ENCODE assay signal across 16 mouse cellular contexts in genomic region chr4:99180921-99181320, GRCm38 (mm10). TPM values are rescaled to one million over a fixed set of nuclear protein-coding genes. Genes with fewer than 3 reads are reported as not detected.
DNase-seq lines count a peak whose midpoint lies in the region; ATAC-seq and TF ChIP-seq lines count a peak whose summit lies in the region.
"Had no signal": no experiment of that assay in that cellular context is flagged by ENCODE, and none has a peak within 500 bp of the region (broad histone marks: within the 10 kb centered on the region; RNA-seq: fewer than 3 reads in every experiment).

No protein-coding gene starts in this region.

- H3K9ac ChIP-seq in lung, postnatal 0 days (replicated peaks; ENCODE audit: low read depth), result no peak overlapping the region
- H3K9ac ChIP-seq: embryonic facial prominence, embryonic 13.5 days; liver, embryonic 14.5 days; neural tube, embryonic 13.5 days had no signal

- ATAC-seq in lung, postnatal 0 days, result peak; percentile 41; the same call in 1 of the 2 replicates
- ATAC-seq in granulocyte monocyte progenitor cell, adult 5-6 weeks (replicated peaks; ENCODE audit: poor library complexity, severe bottlenecking), result no peak

- DNase-seq in adrenal gland, postnatal 25 days, result peak; percentile 20
- no peak for DNase-seq in adrenal gland, adult 8-10 months
- peak; percentile 21 for DNase-seq in lung, postnatal 0 days (ENCODE audit: low spot score)
- DNase-seq in lung, adult 2 months, result no peak
- DNase-seq in heart, postnatal 10 days, result peak; percentile 71 to 81
- no peak for DNase-seq in ovary, adult 18-20 months (ENCODE audit: low spot score)
- DNase-seq in right cerebral cortex, postnatal 14 days, result no peak
- DNase-seq: kidney, postnatal 10 days; retina, postnatal 1 day; spleen, adult 18-20 months had no signal

- no peak for TF ChIP-seq POLR2A in lung, adult 2 months (IDR thresholded peaks at IDR 0.05; ENCODE audit: borderline replicate concordance, extremely low read depth, low read depth, low read length)

- no peak overlapping the region for H3K4me2 ChIP-seq in lung, postnatal 0 days (replicated peaks; ENCODE audit: low read depth, low read length)
- H3K4me2 ChIP-seq: embryonic facial prominence, embryonic 13.5 days; neural tube, embryonic 13.5 days had no signal

- H3K9me3 ChIP-seq in lung, postnatal 0 days (ENCODE audit: low read length), result no peaks in the 10 kb centered on the region
- H3K9me3 ChIP-seq: embryonic facial prominence, embryonic 13.5 days; forebrain, embryonic 10.5 days; neural tube, embryonic 13.5 days had no signal

- no peaks in the 10 kb centered on the region for H3K4me1 ChIP-seq in lung, postnatal 0 days (ENCODE audit: insufficient read depth, low read depth, low read length)
- no peaks in the 10 kb centered on the region; the same call in 1 of the 2 replicates for H3K4me1 ChIP-seq in lung, adult 2 months (ENCODE audit: control insufficient read depth, insufficient read depth, low read length)
- H3K4me1 ChIP-seq: embryonic facial prominence, embryonic 13.5 days; neural tube, embryonic 13.5 days had no signal

- no peak for TF ChIP-seq EP300 in lung, postnatal 0 days (IDR thresholded peaks at IDR 0.05)

- TF ChIP-seq CTCF in lung, postnatal 0 days (IDR thresholded peaks at IDR 0.05), result no peak
- no peak for TF ChIP-seq CTCF in lung, adult 2 months (IDR thresholded peaks at IDR 0.05; ENCODE audit: insufficient read depth, low read length)

- H3K27ac ChIP-seq in lung, postnatal 0 days (ENCODE audit: low read length), result no peak overlapping the region
- H3K27ac ChIP-seq: embryonic facial prominence, embryonic 13.5 days; forebrain, embryonic 10.5 days; liver, embryonic 14.5 days; neural tube, embryonic 13.5 days; stomach, postnatal 0 days had no signal

- no peaks in the 10 kb centered on the region for H3K27me3 ChIP-seq in lung, postnatal 0 days (replicated peaks; ENCODE audit: insufficient read depth, low read length)
- H3K27me3 ChIP-seq: embryonic facial prominence, embryonic 13.5 days; neural tube, embryonic 13.5 days had no signal

- no peaks in the 10 kb centered on the region for H3K36me3 ChIP-seq in lung, postnatal 0 days (ENCODE audit: insufficient read depth, low read length)
- H3K36me3 ChIP-seq: embryonic facial prominence, embryonic 13.5 days; forebrain, embryonic 10.5 days; neural tube, embryonic 13.5 days had no signal

- intact Hi-C loops in heart, postnatal 10 days (cut with DNase I), result loop anchor here (2.0 to 5.0 kb wide), 7 partner anchors 60 to 444 kb away; partner anchors contain the start of genes Dock7 and Usp1

- WGBS in lung, postnatal 0 days, result 56% methylated on average over 5 of the region's 5 CpGs
- WGBS in lung, adult 2 months, result 61% methylated on average over 5 of the region's 5 CpGs

- H3K4me3 ChIP-seq in lung, postnatal 0 days (ENCODE audit: low read depth, low read length), result no peak overlapping the region
- no peak overlapping the region for H3K4me3 ChIP-seq in lung, adult 2 months (replicated peaks; ENCODE audit: extremely low read depth, low read depth, low read length)
- H3K4me3 ChIP-seq: embryonic facial prominence, embryonic 13.5 days; forebrain, embryonic 10.5 days; neural tube, embryonic 13.5 days had no signal

RNA-seq across cellular contexts. Expression of gene Atg4c, which starts 12.8 kb away (rescaled TPM):
- total RNA-seq in adrenal gland, postnatal 25 days (2021), result 15.5 and 17.3 TPM in 2 replicates
- 10 to 100 TPM; 17.1 to 21.4 (median 19.4) TPM for total RNA-seq in adrenal gland, adult 8-10 months (2022)
- polyA plus RNA-seq in lung, postnatal 0 days (2015; fragmentation: Nextera tagmentation; extraction: Ambion mirVana), result 8.1 and 8.9 TPM in 2 replicates
- polyA plus RNA-seq in lung, adult 2 months (2012; rRNA removed), result 3.7 and 4.6 TPM in 2 replicates
- total RNA-seq in heart, postnatal 10 days (2021), result 1 to 10 TPM; 4.9 to 7.5 TPM
- 8.8 and 14.7 TPM in 2 replicates for total RNA-seq in granulocyte monocyte progenitor cell, adult 5-6 weeks (2014; fragmentation: Nextera tagmentation)
- total RNA-seq in granulocyte monocyte progenitor cell, adult 5-6 weeks (2017), result 7.4 and 15.0 TPM in 2 replicates

Comparison
In these comparisons a context has a peak if more than half of its experiments do, and no peak if none do; other contexts are left out.
1. DNase-seq: peak in adrenal gland, postnatal 25 days (single experiment), lung, postnatal 0 days (single experiment) and heart, postnatal 10 days (2 of 2); none in adrenal gland, adult 8-10 months (single experiment), lung, adult 2 months (single experiment), ovary, adult 18-20 months (single experiment) and right cerebral cortex, postnatal 14 days (single experiment).